Mouse (Mus musculus) retina, postnatal 7 days (tissue): ENCODE results near the gene Ccn1.
A peak's percentile ranks its signal among the peaks of the same experiment; 100 is the strongest.

Experiments used
- DNase-seq: peaks from one replicate; pipeline ENCODE4 v3.0.0-alpha.2; 2012; ENCODE audit warnings: low read depth, low spot score

The Ccn1 gene

GRCm38 (mm10) chr3:145619621-145620365 lies 30.0 kb downstream of the Ccn1 start:
- no peak for DNase-seq

GRCm38 (mm10) chr3:145618299-145618698 lies 31.5 kb downstream of the Ccn1 start:
- no peak for DNase-seq

GRCm38 (mm10) chr3:145614362-145615115 lies 35.2 kb downstream of the Ccn1 start:
- no peak for DNase-seq

- DNase-seq = no peak
Measured at GRCm38 (mm10) chr3:145613234-145613633, 36.5 kb downstream of the Ccn1 start.

GRCm38 (mm10) chr3:145612662-145613061 lies 37.1 kb downstream of the Ccn1 start:
- DNase-seq = peak; percentile 38

GRCm38 (mm10) chr3:145608320-145608719 lies 41.5 kb downstream of the Ccn1 start:
- DNase-seq = no peak

GRCm38 (mm10) chr3:145605437-145606123 lies 44.2 kb downstream of the Ccn1 start:
- DNase-seq = no peak

GRCm38 (mm10) chr3:145602410-145603206 lies 47.2 kb downstream of the Ccn1 start:
- DNase-seq = no peak

GRCm38 (mm10) chr3:145601345-145601744 lies 48.4 kb downstream of the Ccn1 start:
- no peak for DNase-seq

GRCm38 (mm10) chr3:145600801-145601200 lies 49.0 kb downstream of the Ccn1 start:
- DNase-seq = no peak

GRCm38 (mm10) chr3:145599059-145599458 lies 50.7 kb downstream of the Ccn1 start:
- DNase-seq = no peak
